Mouse (Mus musculus) brain, adult 2 months (tissue): ENCODE data around the gene Eef1g.

ENCODE experiments used
- DNase-seq: peaks from one replicate; pipeline ENCODE4 v3.0.0; 2011; ENCODE audit warnings: low read depth, low spot score

Eef1g gene

GRCm38 (mm10) chr19:8966590-8967372 is at the start of gene Eef1g:
Eef1g (plus strand) TSS chr19:8967041.
- peak; percentile 100 for DNase-seq

GRCm38 (mm10) chr19:8919000-8919399 is 47.8 kb upstream of the Eef1g start:
- no peak for DNase-seq

GRCm38 (mm10) chr19:8919684-8920072 is 47.2 kb upstream of the Eef1g start:
- no peak for DNase-seq

- DNase-seq, result peak; percentile 98
Measured at GRCm38 (mm10) chr19:8920073-8920736, 46.6 kb upstream of the Eef1g start, which contains the start of gene B3gat3. B3gat3 (plus strand) TSS chr19:8920374.

- DNase-seq, result peak; percentile 66
Measured at GRCm38 (mm10) chr19:8920836-8921291, 46.0 kb upstream of the Eef1g start.

- no peak for DNase-seq
Measured at GRCm38 (mm10) chr19:8921741-8922140, 45.1 kb upstream of the Eef1g start.

GRCm38 (mm10) chr19:8926766-8927165 is 40.1 kb upstream of the Eef1g start:
- no peak for DNase-seq

GRCm38 (mm10) chr19:8927891-8928525 is 38.8 kb upstream of the Eef1g start:
- DNase-seq, result no peak

- peak; percentile 69 for DNase-seq
Measured at GRCm38 (mm10) chr19:8928689-8929223, 38.1 kb upstream of the Eef1g start.

GRCm38 (mm10) chr19:8929224-8930088 is 37.4 kb upstream of the Eef1g start, which contains the start of the genes Rom1 and Eml3:
Rom1 (minus strand) TSS chr19:8929356.
Eml3 (plus strand) TSS chr19:8929552.
- DNase-seq, result peak; percentile 86

- DNase-seq, result no peak
Measured at GRCm38 (mm10) chr19:8930117-8930516, 36.7 kb upstream of the Eef1g start.

- no peak for DNase-seq
Measured at GRCm38 (mm10) chr19:8930771-8931170, 36.1 kb upstream of the Eef1g start.

- no peak for DNase-seq
Measured at GRCm38 (mm10) chr19:8936736-8937135, 30.1 kb upstream of the Eef1g start.

GRCm38 (mm10) chr19:8940526-8941133 is 26.2 kb upstream of the Eef1g start:
- DNase-seq, result no peak

- DNase-seq, result no peak
Measured at GRCm38 (mm10) chr19:8941136-8941514, 25.7 kb upstream of the Eef1g start.

GRCm38 (mm10) chr19:8941515-8942217 is 25.2 kb upstream of the Eef1g start, which contains the start of gene Mta2:
Mta2 (plus strand) TSS chr19:8941875.
- peak; percentile 98 for DNase-seq

- DNase-seq, result peak; percentile 73
Measured at GRCm38 (mm10) chr19:8942276-8942964, 24.4 kb upstream of the Eef1g start.

GRCm38 (mm10) chr19:8943047-8943446 is 23.8 kb upstream of the Eef1g start:
- DNase-seq, result no peak

- DNase-seq, result no peak
Measured at GRCm38 (mm10) chr19:8944062-8944461, 22.8 kb upstream of the Eef1g start.
